Mouse (Mus musculus) left cerebral cortex, adult 18-20 months (tissue): ENCODE results near the gene Scrt2. TPM values are rescaled to one million over a fixed set of nuclear protein-coding genes. Genes with fewer than 3 reads are reported as not detected.

Experiments
- DNase-seq, 2 experiments: peaks; one replicate each; pipeline ENCODE4 v3.0.0; 2021 to 2022; ENCODE audit warnings: low spot score in 2 of 2, mixed read lengths in 1 of 2
- total RNA-seq, 2 experiments: library from RNA; stranded (reverse); gene quantifications; 2 replicates each; pipeline ENCODE4 v1.2.3; 2021

Scrt2 gene
- total RNA-seq, 2 experiments from 2014 or later = 20.5 to 20.7 TPM

DNA sequence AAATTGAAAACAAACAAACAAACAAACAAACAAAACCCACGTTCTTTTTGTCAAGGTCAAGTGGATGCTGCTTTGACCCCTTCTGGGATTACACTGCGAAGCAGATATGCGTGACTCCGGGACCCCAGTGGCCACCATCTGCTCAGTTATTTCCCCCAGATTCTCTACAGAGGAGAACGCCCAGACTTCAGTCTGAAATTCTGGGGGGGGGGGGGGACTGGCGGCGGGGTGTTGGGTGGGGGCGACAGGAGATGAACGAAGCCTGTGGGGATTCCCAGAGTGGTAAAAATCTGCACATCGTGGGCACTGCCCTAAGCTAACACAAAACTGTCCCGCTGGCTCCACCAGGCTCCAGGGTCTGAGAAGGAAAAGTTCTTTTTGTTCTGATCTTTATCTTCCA, 61.2 kb downstream of the Scrt2 start:
- no peak for DNase-seq

DNA sequence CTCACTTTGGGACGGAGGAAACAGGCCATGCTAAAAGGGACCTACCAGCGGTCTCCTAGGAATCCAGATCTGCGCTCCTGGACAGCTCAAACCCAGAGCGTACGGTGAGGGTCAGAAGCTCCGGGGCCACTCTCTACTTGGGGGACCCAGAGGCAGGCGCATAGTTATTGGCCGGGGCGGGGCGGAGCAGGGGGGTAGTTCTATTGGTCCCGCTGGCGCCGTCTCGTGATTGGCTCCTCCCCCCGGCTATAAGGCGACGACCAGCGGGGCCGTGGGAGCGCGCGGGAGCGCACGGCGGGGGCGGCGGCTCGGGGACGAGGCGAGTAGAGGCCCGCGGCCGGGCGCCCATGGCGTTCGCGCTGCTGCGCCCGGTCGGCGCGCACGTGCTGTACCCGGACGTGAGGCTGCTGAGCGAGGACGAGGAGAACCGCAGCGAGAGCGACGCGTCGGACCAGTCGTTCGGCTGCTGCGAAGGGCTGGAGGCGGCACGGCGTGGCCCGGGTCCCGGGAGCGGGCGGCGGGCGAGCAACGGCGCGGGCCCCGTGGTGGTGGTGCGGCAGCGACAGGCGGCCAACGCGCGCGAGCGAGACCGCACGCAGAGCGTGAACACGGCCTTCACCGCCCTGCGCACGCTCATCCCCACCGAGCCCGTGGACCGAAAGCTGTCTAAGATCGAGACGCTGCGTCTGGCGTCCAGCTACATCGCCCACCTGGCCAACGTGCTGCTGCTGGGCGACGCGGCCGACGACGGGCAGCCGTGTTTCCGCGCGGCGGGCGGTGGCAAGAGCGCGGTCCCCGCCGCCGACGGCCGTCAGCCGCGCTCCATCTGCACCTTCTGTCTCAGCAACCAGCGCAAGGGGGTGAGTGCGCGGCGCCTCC, 62.2 kb downstream of the Scrt2 start, which contains the start of gene Tcf15:
Gene Tcf15, plus strand, starts transcription at position 283 of the 879 bp plus-strand sequence.
- DNase-seq = peak in 1 of 2 experiments; percentile 30

DNA sequence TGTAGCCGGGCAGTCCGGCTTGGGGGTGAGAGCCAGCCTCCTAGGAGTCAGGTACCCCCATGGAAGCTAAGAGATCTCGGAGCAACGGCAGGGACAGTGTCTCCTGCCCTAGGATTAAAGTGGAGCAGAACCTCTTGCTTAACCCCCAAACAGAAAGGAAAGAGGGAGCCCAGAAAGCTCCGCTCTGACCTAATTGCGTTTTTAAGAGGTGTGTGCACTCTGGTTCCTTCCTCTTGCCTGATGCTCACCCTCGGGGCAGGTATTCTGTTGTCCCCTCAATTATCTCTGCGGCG, 62.8 kb downstream of the Scrt2 start:
- no peak for DNase-seq

DNA sequence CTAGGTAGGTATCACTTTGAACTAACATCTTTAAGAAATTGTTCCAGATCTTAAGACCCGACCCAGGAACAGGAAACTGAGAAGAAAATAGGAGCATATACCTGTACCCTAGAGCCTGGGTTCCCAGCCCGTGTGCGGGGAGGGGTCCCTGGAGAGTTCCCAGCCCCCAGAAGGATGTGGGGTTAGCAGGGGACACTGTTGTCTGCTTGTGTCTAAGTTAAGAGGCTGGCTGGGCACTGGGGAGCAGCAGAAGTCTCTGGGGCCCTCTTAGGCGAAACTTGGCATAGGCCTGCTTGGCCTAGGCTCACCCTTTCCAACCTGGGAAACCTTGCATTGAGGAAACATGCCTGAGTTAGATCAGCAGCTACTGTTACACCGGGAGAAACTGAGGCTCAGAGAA, 63.2 kb downstream of the Scrt2 start:
- DNase-seq = no peak

Other genes starting within 250 kb of the Scrt2 start
- under 1 TPM in 1 of 2 experiments, not detected in 1; 0.19 TPM for gene Rspo4, start 238.6 kb upstream of the Scrt2 start, total RNA-seq
- not detected for gene Angpt4, start 170.3 kb upstream of the Scrt2 start, total RNA-seq
- 1 to 10 TPM; 7.4 to 7.6 TPM for gene Fam110a, start 101.3 kb upstream of the Scrt2 start, total RNA-seq
- gene Slc52a3, start 85.0 kb upstream of the Scrt2 start, total RNA-seq = 1 to 10 TPM; 2.1 to 2.8 TPM
- 100 to 1,000 TPM; 103 to 106 TPM for gene Srxn1, start 24.0 kb downstream of the Scrt2 start, total RNA-seq
- gene Tcf15, start 62.0 kb downstream of the Scrt2 start, total RNA-seq = 1 to 10 TPM; 1.5 to 1.8 TPM
- 100 to 1,000 TPM in 1 of 2 experiments, 10 to 100 TPM in 1; 96.9 to 100 TPM for gene Csnk2a1, start 145.3 kb downstream of the Scrt2 start, total RNA-seq
- 10 to 100 TPM; 49.2 to 52.6 TPM for gene Tbc1d20, start 212.3 kb downstream of the Scrt2 start, total RNA-seq